Mouse (Mus musculus): Measurements from ENCODE around the gene Pwp2. TPM values are rescaled to one million over a fixed set of nuclear protein-coding genes. Genes with fewer than 3 reads are reported as not detected.

Pwp2 gene
- 11.5 and 12.1 TPM in 2 replicates for total RNA-seq (2014; rRNA removed; ENCODE audit: low replicate concordance)
- polyA plus RNA-seq (2015; fragmentation: Nextera tagmentation; extraction: Ambion mirVana), result 6.2 and 6.9 TPM in 2 replicates

DNA sequence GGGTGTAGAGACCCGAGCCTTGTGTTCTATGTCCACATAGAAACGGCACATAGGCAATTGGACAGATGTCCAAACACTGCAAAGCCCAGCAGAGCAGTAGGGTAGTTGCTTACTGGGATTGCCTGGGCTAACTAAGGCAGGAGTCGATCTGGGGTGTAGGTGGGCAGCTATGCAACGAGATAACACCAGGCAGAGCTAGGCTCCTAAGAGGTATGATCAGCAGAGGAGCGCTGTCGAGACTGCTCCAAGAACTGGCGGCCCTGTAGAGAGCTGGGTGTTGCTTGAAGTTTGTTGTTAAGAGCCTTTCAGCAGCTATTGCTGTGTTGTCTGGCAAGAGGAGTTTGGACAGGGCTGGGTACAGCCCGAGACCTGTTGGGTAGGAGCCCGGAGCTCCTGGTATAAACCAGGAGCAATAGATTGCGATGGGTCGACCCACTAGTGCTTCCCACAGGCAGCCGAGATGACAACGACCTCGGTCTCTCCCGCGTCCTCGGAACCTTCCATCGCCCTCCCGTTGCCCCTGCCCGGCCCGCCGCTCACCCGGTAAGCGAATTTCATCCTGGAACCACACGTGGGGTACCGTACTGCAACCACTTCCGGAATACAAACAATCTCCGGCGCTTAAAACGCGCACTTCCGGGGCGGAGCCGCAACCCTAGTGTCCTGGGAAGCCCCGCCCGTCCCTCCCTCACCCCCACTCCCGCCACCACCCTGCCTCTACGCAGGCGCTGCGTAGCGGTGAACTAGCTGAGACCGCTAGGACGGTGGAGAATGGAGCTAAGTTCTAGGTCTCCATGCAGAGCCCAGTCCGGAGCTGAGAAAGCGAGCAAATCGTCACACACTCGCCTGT, at the start of gene Pwp2:
Gene Pwp2 (minus strand): TSS at position 619 of the 850 bp plus-strand sequence.
- ATAC-seq (ENCODE audit: insufficient read depth, low read depth), result peak; percentile 97
- Histone ChIP-seq H3K27me3 (ENCODE audit: control insufficient read depth, insufficient read depth, low read length) (no peaks in the 10 kb centered on the region), H3K36me3 (replicated peaks; ENCODE audit: control insufficient read depth, insufficient read depth, low read length) (peaks cover 56% of the 10 kb centered on the region), H3K4me2 (ENCODE audit: low read depth, low read length) (peak within 1 kb of the TSS; percentile 91), H3K9me3 (replicated peaks; ENCODE audit: control insufficient read depth, low read length) (no peaks in the 10 kb centered on the region), H3K9ac (replicated peaks; ENCODE audit: low read depth, low read length) (peak within 1 kb of the TSS; percentile 57), H3K4me1 (ENCODE audit: control insufficient read depth, insufficient read depth) (0 out of 2 replicates have a peak, but pooled peaks cover 4% of the 10 kb centered on the region), H3K4me3 (ENCODE audit: low read depth, low read length) (peak within 1 kb of the TSS; percentile 72), H3K27ac (ENCODE audit: low read depth) (peak within 1 kb of the TSS; percentile 83)
- WGBS, result 1% methylated on average over 47 of the region's 47 CpGs
- peak; percentile 96 for DNase-seq (ENCODE audit: low spot score)
- no peak for TF ChIP-seq CTCF (IDR thresholded peaks at IDR 0.05; ENCODE audit: low read depth)
- TF ChIP-seq EP300 (IDR thresholded peaks at IDR 0.05; ENCODE audit: low read depth), result no peak

DNA sequence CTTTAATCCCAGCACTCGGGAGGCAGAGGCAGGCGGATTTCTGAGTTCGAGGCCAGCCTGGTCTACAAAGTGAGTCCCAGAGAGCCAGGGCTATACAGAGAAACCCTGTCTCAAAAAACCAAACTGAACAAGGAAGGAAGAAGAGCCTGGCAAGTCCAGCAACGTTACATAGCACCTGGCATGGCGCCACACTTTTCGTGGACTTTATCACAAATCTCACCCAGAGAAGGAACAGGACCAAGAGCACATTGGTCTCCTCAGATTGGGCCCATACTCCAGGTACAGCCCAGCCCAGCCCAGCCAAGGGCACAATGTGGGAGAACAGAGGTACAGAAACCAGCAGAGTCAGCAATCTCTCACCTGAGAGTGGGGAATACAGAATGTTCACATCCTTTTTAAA, 48.8 kb upstream of the Pwp2 start:
- Histone ChIP-seq H3K4me1 (ENCODE audit: control insufficient read depth, insufficient read depth) (no peaks in the 10 kb centered on the region), H3K36me3 (replicated peaks; ENCODE audit: control insufficient read depth, insufficient read depth, low read length) (peaks cover 20% of the 10 kb centered on the region), H3K9ac (replicated peaks; ENCODE audit: low read depth, low read length) (no peak overlapping the region), H3K27ac (ENCODE audit: low read depth) (no peak overlapping the region), H3K4me2 (ENCODE audit: low read depth, low read length) (no peak overlapping the region), H3K9me3 (replicated peaks; ENCODE audit: control insufficient read depth, low read length) (no peaks in the 10 kb centered on the region), H3K27me3 (ENCODE audit: control insufficient read depth, insufficient read depth, low read length) (no peaks in the 10 kb centered on the region), H3K4me3 (ENCODE audit: low read depth, low read length) (no peak overlapping the region)
- ATAC-seq (ENCODE audit: insufficient read depth, low read depth) (no peak), DNase-seq (ENCODE audit: low spot score) (no peak)
- TF ChIP-seq CTCF (IDR thresholded peaks at IDR 0.05; ENCODE audit: low read depth), result no peak
- no peak for TF ChIP-seq EP300 (IDR thresholded peaks at IDR 0.05; ENCODE audit: low read depth)
- 65% methylated on average over 6 of the region's 6 CpGs for WGBS

DNA sequence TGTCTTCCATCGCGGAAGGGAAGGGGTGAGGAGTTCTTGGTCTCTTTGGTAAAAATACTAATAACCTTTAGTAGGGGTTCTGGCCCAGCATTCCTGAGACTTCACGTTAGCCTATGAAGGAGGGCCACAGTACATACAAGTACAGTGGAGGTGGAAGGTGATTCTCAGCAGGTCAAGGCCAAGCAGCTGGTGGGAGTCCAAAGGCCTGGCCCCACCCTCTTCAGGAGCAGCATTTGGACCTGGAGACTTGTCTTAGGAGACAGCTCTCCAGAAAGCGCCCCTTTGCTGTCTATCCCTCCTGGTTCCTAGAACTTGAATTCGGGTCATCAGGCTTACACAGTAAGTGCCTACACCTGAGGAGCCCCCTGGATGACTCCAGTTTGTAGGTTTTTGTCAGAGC, 48.2 kb upstream of the Pwp2 start:
- Histone ChIP-seq H3K4me1 (ENCODE audit: control insufficient read depth, insufficient read depth) (no peaks in the 10 kb centered on the region), H3K4me2 (ENCODE audit: low read depth, low read length) (no peak overlapping the region), H3K27ac (ENCODE audit: low read depth) (no peak overlapping the region), H3K4me3 (ENCODE audit: low read depth, low read length) (no peak overlapping the region), H3K9ac (replicated peaks; ENCODE audit: low read depth, low read length) (no peak overlapping the region), H3K27me3 (ENCODE audit: control insufficient read depth, insufficient read depth, low read length) (no peaks in the 10 kb centered on the region), H3K36me3 (replicated peaks; ENCODE audit: control insufficient read depth, insufficient read depth, low read length) (peaks cover 20% of the 10 kb centered on the region), H3K9me3 (replicated peaks; ENCODE audit: control insufficient read depth, low read length) (no peaks in the 10 kb centered on the region)
- WGBS, result 86% methylated on average over 5 of the region's 5 CpGs
- DNase-seq (ENCODE audit: low spot score) (no peak), ATAC-seq (ENCODE audit: insufficient read depth, low read depth) (no peak)
- TF ChIP-seq EP300 (IDR thresholded peaks at IDR 0.05; ENCODE audit: low read depth), result no peak
- TF ChIP-seq CTCF (IDR thresholded peaks at IDR 0.05; ENCODE audit: low read depth), result no peak

DNA sequence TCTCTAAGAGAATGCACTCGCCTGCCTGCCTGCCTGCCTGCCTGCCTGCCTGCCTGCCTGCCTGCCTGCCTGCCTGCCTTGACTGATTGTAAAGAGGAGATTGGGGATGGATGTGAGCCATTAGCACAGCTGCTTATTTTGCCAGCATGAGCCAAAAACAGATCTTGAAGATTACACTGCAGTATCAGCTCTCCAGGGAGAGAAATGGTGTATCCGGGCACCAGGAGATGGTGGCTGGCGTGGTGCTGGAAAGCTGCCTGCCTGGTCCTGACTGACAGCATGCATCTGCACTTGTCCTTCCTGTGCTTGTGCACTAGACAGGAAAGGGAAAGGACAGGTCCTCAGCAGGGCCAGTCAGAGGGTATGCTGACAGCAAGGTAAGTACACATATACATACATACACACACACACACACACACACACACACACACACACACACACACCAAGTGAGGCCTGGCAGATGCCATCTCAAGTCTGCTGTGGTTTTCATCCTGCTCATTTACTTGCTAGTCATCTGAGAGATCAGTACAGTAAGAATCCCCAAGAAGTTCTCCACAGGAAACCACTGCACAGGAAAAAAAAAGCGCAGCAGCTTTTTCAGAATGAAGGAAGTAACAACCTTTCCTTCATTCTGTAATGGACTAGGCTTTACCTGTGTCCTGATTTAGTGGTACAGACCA, 47.5 kb upstream of the Pwp2 start:
- no peak for DNase-seq (ENCODE audit: low spot score)
- WGBS, result 78% methylated on average over 4 of the region's 4 CpGs

DNA sequence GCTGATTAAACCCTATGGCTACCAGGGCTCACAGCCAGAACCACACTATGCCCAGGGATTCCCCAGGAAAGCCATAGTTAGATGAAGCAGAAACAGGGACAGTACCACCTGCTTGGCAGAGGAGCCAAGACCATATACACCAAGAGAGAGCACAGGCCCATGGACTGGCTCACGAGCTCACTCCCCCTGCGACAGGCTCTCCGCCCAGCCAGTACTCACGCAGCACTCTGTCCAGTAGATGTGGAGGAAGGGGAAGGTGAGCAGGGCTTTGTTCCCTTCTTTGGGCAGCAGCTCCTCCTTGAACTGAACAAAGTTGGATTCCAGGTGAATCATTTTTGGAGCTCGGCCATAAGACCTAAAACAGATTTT, 43.6 kb upstream of the Pwp2 start:
- TF ChIP-seq CTCF (IDR thresholded peaks at IDR 0.05; ENCODE audit: low read depth), result no peak
- no peak for TF ChIP-seq EP300 (IDR thresholded peaks at IDR 0.05; ENCODE audit: low read depth)
- ATAC-seq (ENCODE audit: insufficient read depth, low read depth) (no peak), DNase-seq (ENCODE audit: low spot score) (no peak)
- H3K9me3 ChIP-seq (replicated peaks; ENCODE audit: control insufficient read depth, low read length), result no peaks in the 10 kb centered on the region
- H3K4me2 ChIP-seq (ENCODE audit: low read depth, low read length), result no peak overlapping the region
- no peak overlapping the region for H3K4me3 ChIP-seq (ENCODE audit: low read depth, low read length)
- H3K27me3 ChIP-seq (ENCODE audit: control insufficient read depth, insufficient read depth, low read length), result no peaks in the 10 kb centered on the region
- no peaks in the 10 kb centered on the region for H3K4me1 ChIP-seq (ENCODE audit: control insufficient read depth, insufficient read depth)
- H3K9ac ChIP-seq (replicated peaks; ENCODE audit: low read depth, low read length), result no peak overlapping the region
- WGBS, result 81% methylated on average over 5 of the region's 5 CpGs
- H3K36me3 ChIP-seq (replicated peaks; ENCODE audit: control insufficient read depth, insufficient read depth, low read length), result peaks cover 25% of the 10 kb centered on the region
- no peak overlapping the region for H3K27ac ChIP-seq (ENCODE audit: low read depth)

More for the DNA sequence above, 47.5 kb upstream of the Pwp2 start:
- Histone ChIP-seq H3K36me3 (replicated peaks; ENCODE audit: control insufficient read depth, insufficient read depth, low read length) (peaks cover 20% of the 10 kb centered on the region), H3K4me3 (ENCODE audit: low read depth, low read length) (no peak overlapping the region), H3K27me3 (ENCODE audit: control insufficient read depth, insufficient read depth, low read length) (no peaks in the 10 kb centered on the region), H3K9ac (replicated peaks; ENCODE audit: low read depth, low read length) (no peak overlapping the region), H3K4me1 (ENCODE audit: control insufficient read depth, insufficient read depth) (no peaks in the 10 kb centered on the region), H3K4me2 (ENCODE audit: low read depth, low read length) (no peak overlapping the region), H3K27ac (ENCODE audit: low read depth) (no peak overlapping the region), H3K9me3 (replicated peaks; ENCODE audit: control insufficient read depth, low read length) (no peaks in the 10 kb centered on the region)
- TF ChIP-seq CTCF (IDR thresholded peaks at IDR 0.05; ENCODE audit: low read depth), result no peak
- no peak for TF ChIP-seq EP300 (IDR thresholded peaks at IDR 0.05; ENCODE audit: low read depth)
- ATAC-seq (ENCODE audit: insufficient read depth, low read depth), result no peak

Measured in heart, postnatal 0 days (tissue).